Mouse (Mus musculus): ENCODE measurements around the gene Scimp.

DNA sequence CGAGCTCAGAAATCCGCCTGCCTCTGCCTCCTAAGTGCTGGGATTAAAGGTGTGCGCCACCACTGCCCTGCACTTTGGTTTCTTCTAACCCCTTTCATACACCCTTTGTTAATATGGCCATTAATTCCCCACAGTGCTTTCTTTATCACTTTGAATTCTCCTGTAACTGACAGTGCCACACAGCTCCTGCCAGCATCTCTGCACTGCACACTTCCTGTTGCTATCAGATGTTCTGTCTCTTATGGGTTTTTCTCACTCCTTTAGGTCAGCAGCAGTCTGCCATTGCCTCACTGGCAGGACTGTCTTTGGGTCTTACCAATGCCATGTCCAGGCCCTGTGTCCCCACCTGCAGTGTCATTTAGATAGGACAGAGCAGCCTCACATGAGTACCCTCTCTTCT is 41.6 kb downstream of the Scimp start:
- TF ChIP-seq CTCF (IDR thresholded peaks at IDR 0.05; ENCODE audit: low read depth, low read length) (no peak), GATA1 (IDR thresholded peaks at IDR 0.05; ENCODE audit: borderline replicate concordance, low read length) (no peak), POLR2AphosphoS5 (IDR thresholded peaks at IDR 0.05; ENCODE audit: insufficient replicate concordance, low read depth, low read length) (no peak), TAL1 (conservative IDR thresholded peaks at IDR 0.05; ENCODE audit: low read depth, low read length) (no peak), GATA2 (IDR thresholded peaks at IDR 0.05; ENCODE audit: borderline replicate concordance, low read depth, low read length) (no peak)
